Mouse (Mus musculus): ENCODE data around the gene Dtx2. TPM values are rescaled to one million over a fixed set of nuclear protein-coding genes. Genes with fewer than 3 reads are reported as not detected.
A peak's percentile ranks its signal among the peaks of the same experiment; 100 is the strongest.
"Not testable (repeated sequence)": the region's sequence is repeated elsewhere in the genome, so short reads cannot be mapped to it uniquely, and the experiment has no call there.

Dtx2 gene
- total RNA-seq, 2 experiments from 2014 or later = 12.9 to 14.4 TPM

- no peak for DNase-seq (ENCODE audit: low spot score in 2 of 2)
These were observed 62.5 kb downstream of the Dtx2 start for GRCm38 (mm10) chr5:136057085-136057484.

GRCm38 (mm10) chr5:136061567-136061966, 67.0 kb downstream of the Dtx2 start:
- peak; percentile 68 to 77 for DNase-seq (ENCODE audit: low spot score in 2 of 2)

- no peak for DNase-seq (ENCODE audit: low spot score in 2 of 2)
These were observed 69.3 kb downstream of the Dtx2 start for GRCm38 (mm10) chr5:136063920-136064319.

- not testable (repeated sequence) for DNase-seq (ENCODE audit: low spot score in 2 of 2)
These were observed 72.0 kb downstream of the Dtx2 start for GRCm38 (mm10) chr5:136066404-136067148.

GRCm38 (mm10) chr5:136069411-136069810, 74.8 kb downstream of the Dtx2 start:
- DNase-seq (ENCODE audit: low spot score in 2 of 2) = no peak

GRCm38 (mm10) chr5:136073051-136073450, 78.5 kb downstream of the Dtx2 start:
- no peak for DNase-seq (ENCODE audit: low spot score in 2 of 2)

- no peak for DNase-seq (ENCODE audit: low spot score in 2 of 2)
These were observed 78.9 kb downstream of the Dtx2 start for GRCm38 (mm10) chr5:136073526-136073925.

- DNase-seq (ENCODE audit: low spot score in 2 of 2) = no peak
These were observed 80.5 kb downstream of the Dtx2 start for GRCm38 (mm10) chr5:136075076-136075475.

GRCm38 (mm10) chr5:136076284-136076683, 81.7 kb downstream of the Dtx2 start:
- peak in 1 of 2 experiments; percentile 40 for DNase-seq (ENCODE audit: low spot score in 2 of 2)

GRCm38 (mm10) chr5:136077001-136077550, 82.5 kb downstream of the Dtx2 start:
- no peak for DNase-seq (ENCODE audit: low spot score in 2 of 2)

GRCm38 (mm10) chr5:136078136-136078535, 83.5 kb downstream of the Dtx2 start:
- no peak for DNase-seq (ENCODE audit: low spot score in 2 of 2)

GRCm38 (mm10) chr5:136082345-136082744, 87.7 kb downstream of the Dtx2 start:
- DNase-seq (ENCODE audit: low spot score in 2 of 2) = no peak

Other genes starting within 250 kb of the Dtx2 start
- gene Styxl1, start 216.4 kb upstream of the Dtx2 start, total RNA-seq (2021) = under 1 TPM; 0.47 to 0.49 TPM
- gene Mdh2, start 216.3 kb upstream of the Dtx2 start, total RNA-seq (2021) = 100 to 1,000 TPM; 712 to 717 TPM
- under 1 TPM; 0.08 to 0.12 TPM for gene Srrm3, start 187.9 kb upstream of the Dtx2 start, total RNA-seq (2021)
- gene Hspb1, start 106.9 kb upstream of the Dtx2 start, total RNA-seq (2021) = 100 to 1,000 TPM; 499 to 513 TPM
- gene Ywhag, start 60.2 kb upstream of the Dtx2 start, total RNA-seq (2021) = 100 to 1,000 TPM; 340 to 349 TPM
- 1 to 10 TPM; 1.3 to 1.6 TPM for gene Ssc4d, start 20.3 kb upstream of the Dtx2 start, total RNA-seq (2021)
- gene Zp3, start 14.7 kb upstream of the Dtx2 start, total RNA-seq (2021) = not detected
- under 1 TPM; 0.10 to 0.23 TPM for gene Upk3b, start 43.7 kb downstream of the Dtx2 start, total RNA-seq (2021)
- gene Upk3bl, start 59.7 kb downstream of the Dtx2 start, total RNA-seq (2021) = under 1 TPM; 0.26 to 0.66 TPM
- 1 to 10 TPM; 7.4 TPM for gene Rasa4, start 89.1 kb downstream of the Dtx2 start, total RNA-seq (2021)
- 10 to 100 TPM; 81.3 to 86.7 TPM for gene Polr2j, start 121.8 kb downstream of the Dtx2 start, total RNA-seq (2021)
- gene Lrwd1, start 141.3 kb downstream of the Dtx2 start, total RNA-seq (2021) = 10 to 100 TPM; 10.2 to 11.7 TPM
- gene Alkbh4, start 141.3 kb downstream of the Dtx2 start, total RNA-seq (2021) = 1 to 10 TPM; 8.4 to 8.6 TPM
- gene Orai2, start 175.9 kb downstream of the Dtx2 start, total RNA-seq (2021) = 1 to 10 TPM; 8.3 to 9.6 TPM
- 10 to 100 TPM; 35.3 to 38.3 TPM for gene Prkrip1, start 204.2 kb downstream of the Dtx2 start, total RNA-seq (2021)

Data from gastrocnemius, postnatal 4 days (tissue).